Mouse (Mus musculus) large intestine, adult 2 months (tissue): Measurements from ENCODE around the gene Col16a1. TPM values are rescaled to one million over a fixed set of nuclear protein-coding genes. Genes with fewer than 3 reads are reported as not detected.

Experiments used
- DNase-seq: peaks from one replicate; pipeline ENCODE4 v3.0.0-alpha.2; 2012; ENCODE audit warnings: low read depth, low spot score
- WGBS: fragments of 180-500 bp; shearing (Covaris S2); methylation state at CpG from one replicate; pipeline ENCODE4 v1.1.7; 2018; 5-methylcytosine and 5-hydroxymethylcytosine counted together
- polyA plus RNA-seq: library from polyadenylated mRNA; depleted of rRNA; stranded (reverse); fragments of >200 nt; gene quantifications from 2 replicates; pipeline ENCODE4 v1.2.3, GENCODE M21; 2012

The Col16a1 gene
- polyA plus RNA-seq, 1 experiment = 10.5 TPM

- 83% methylated on average over 11 of the region's 11 CpGs for WGBS
- no peak for DNase-seq
Observed at GRCm38 (mm10) chr4:130041076-130041475, 6.6 kb upstream of the Col16a1 start.

GRCm38 (mm10) chr4:130044211-130044610 lies 3.4 kb upstream of the Col16a1 start:
- DNase-seq = no peak
- WGBS = 49% methylated on average over 9 of the region's 9 CpGs

- 56% methylated on average over 14 of the region's 14 CpGs for WGBS
- no peak for DNase-seq
Observed at GRCm38 (mm10) chr4:130045609-130046008, 2.0 kb upstream of the Col16a1 start.

- DNase-seq = no peak
- 57% methylated on average over 4 of the region's 4 CpGs for WGBS
Observed at GRCm38 (mm10) chr4:130048203-130048479, 501 bp downstream of the Col16a1 start.

- 53% methylated on average over 8 of the region's 8 CpGs for WGBS
- no peak for DNase-seq
Observed at GRCm38 (mm10) chr4:130050056-130050824, 2.6 kb downstream of the Col16a1 start.

- 98% methylated on average over 3 of the region's 3 CpGs for WGBS
Observed at GRCm38 (mm10) chr4:130052283-130052682, 4.6 kb downstream of the Col16a1 start.

GRCm38 (mm10) chr4:130053111-130053510 lies 5.5 kb downstream of the Col16a1 start:
- no peak for DNase-seq
- 83% methylated on average over 9 of the region's 9 CpGs for WGBS

More at GRCm38 (mm10) chr4:130052283-130052682, 4.6 kb downstream of the Col16a1 start:
- no peak for DNase-seq

GRCm38 (mm10) chr4:130054727-130055126 lies 7.1 kb downstream of the Col16a1 start:
- no peak for DNase-seq
- 20% methylated on average over 1 of the region's 1 CpGs for WGBS

GRCm38 (mm10) chr4:130055160-130056010 lies 7.7 kb downstream of the Col16a1 start:
- WGBS = 45% methylated on average over 14 of the region's 14 CpGs
- no peak for DNase-seq

GRCm38 (mm10) chr4:130056011-130056322 lies 8.3 kb downstream of the Col16a1 start:
- DNase-seq = no peak
- 44% methylated on average over 3 of the region's 3 CpGs for WGBS

- 53% methylated on average over 3 of the region's 3 CpGs for WGBS
- no peak for DNase-seq
Observed at GRCm38 (mm10) chr4:130056471-130056870, 8.8 kb downstream of the Col16a1 start.

- DNase-seq = no peak
Observed at GRCm38 (mm10) chr4:130060937-130061336, 13.3 kb downstream of the Col16a1 start.

GRCm38 (mm10) chr4:130063191-130063590 lies 15.6 kb downstream of the Col16a1 start:
- WGBS = 57% methylated on average over 7 of the region's 7 CpGs
- DNase-seq = no peak

- 18% methylated on average over 8 of the region's 8 CpGs for WGBS
- no peak for DNase-seq
Observed at GRCm38 (mm10) chr4:130066816-130067215, 19.2 kb downstream of the Col16a1 start.

- 63% methylated on average over 3 of the region's 3 CpGs for WGBS
- DNase-seq = no peak
Observed at GRCm38 (mm10) chr4:130070523-130070922, 22.9 kb downstream of the Col16a1 start.

- DNase-seq = no peak
- WGBS = 75% methylated on average over 2 of the region's 2 CpGs
Observed at GRCm38 (mm10) chr4:130071758-130072157, 24.1 kb downstream of the Col16a1 start.

GRCm38 (mm10) chr4:130073367-130073766 lies 25.7 kb downstream of the Col16a1 start:
- WGBS = 92% methylated on average over 4 of the region's 4 CpGs
- no peak for DNase-seq

GRCm38 (mm10) chr4:130074761-130075515 lies 27.3 kb downstream of the Col16a1 start:
- 35% methylated on average over 17 of the region's 17 CpGs for WGBS
- no peak for DNase-seq

- DNase-seq = no peak
- WGBS = 87% methylated on average over 8 of the region's 8 CpGs
Observed at GRCm38 (mm10) chr4:130076856-130077255, 29.2 kb downstream of the Col16a1 start.

- no peak for DNase-seq
- 66% methylated on average over 17 of the region's 17 CpGs for WGBS
Observed at GRCm38 (mm10) chr4:130078816-130079485, 31.3 kb downstream of the Col16a1 start.
